Mouse (Mus musculus) MEL (cell line): Measurements from ENCODE around the gene Srgap1. TPM values are rescaled to one million over a fixed set of nuclear protein-coding genes. Genes with fewer than 3 reads are reported as not detected.

Experiments used
- DNase-seq: peaks from one replicate; pipeline ENCODE4 v3.0.0; 2011; ENCODE audit warnings: low read depth, low spot score
- H3K27ac ChIP-seq: 2 replicates; pipeline ENCODE4 v1.5.1; 2012; ENCODE audit warnings: low read depth, mild to moderate bottlenecking, control low read depth, low read length, moderate library complexity; ENCODE audit not compliant: control insufficient read depth
- H3K27me3 ChIP-seq, 2 experiments: fragments of 150-350 bp in 1 of 2; sonication (generic) in 1 of 2; 2 replicates each; pipeline ENCODE4 v1.6.1; 2012; ENCODE audit warnings: low read length in 2 of 2, mild to moderate bottlenecking in 2 of 2, improper control_type of control experiment in 1 of 2, moderate library complexity in 1 of 2; ENCODE audit not compliant: insufficient read depth in 2 of 2, control insufficient read depth in 1 of 2
- H3K36me3 ChIP-seq, 2 experiments: 2 replicates each; pipeline ENCODE4 v1.6.1; 2012 to 2014; ENCODE audit warnings: low read length in 2 of 2, improper control_type of control experiment in 1 of 2, inconsistent platforms in 1 of 2, mild to moderate bottlenecking in 1 of 2; ENCODE audit not compliant: insufficient read depth in 2 of 2, control insufficient read depth in 1 of 2
- H3K4me1 ChIP-seq, 2 experiments: fragments of 150-350 bp in 1 of 2; sonication (generic) in 1 of 2; 2 replicates each; pipeline ENCODE4 v1.6.1; 2012; ENCODE audit warnings: low read length in 2 of 2, improper control_type of control experiment in 1 of 2, mild to moderate bottlenecking in 1 of 2; ENCODE audit not compliant: insufficient read depth in 2 of 2, control insufficient read depth in 1 of 2
- H3K4me3 ChIP-seq, 2 experiments: fragments of 150-350 bp in 1 of 2; sonication (generic) in 1 of 2; 2 replicates each; pipeline ENCODE4 v1.5.1; 2012; ENCODE audit warnings: low read depth in 2 of 2, low read length in 2 of 2, mild to moderate bottlenecking in 2 of 2, moderate library complexity in 2 of 2, control low read depth in 1 of 2, improper control_type of control experiment in 1 of 2; ENCODE audit not compliant: control insufficient read depth in 1 of 2, insufficient read depth in 1 of 2
- H3K79me2 ChIP-seq: 2 replicates; pipeline ENCODE4 v1.6.1; 2012; ENCODE audit warnings: mild to moderate bottlenecking, low read length, moderate library complexity; ENCODE audit not compliant: control insufficient read depth, poor library complexity, insufficient read depth
- H3K9ac ChIP-seq: 2 replicates; pipeline ENCODE4 v1.6.1; 2012; ENCODE audit warnings: low read depth, mild to moderate bottlenecking, control low read depth, low read length, moderate library complexity; ENCODE audit not compliant: control insufficient read depth, poor library complexity, severe bottlenecking
- H3K9me3 ChIP-seq: fragments of 150-350 bp; sonication (generic); replicated peaks from 2 replicates; pipeline ENCODE4 v1.6.1; 2012; ENCODE audit warnings: mild to moderate bottlenecking, low read length, improper control_type of control experiment, moderate library complexity; ENCODE audit not compliant: insufficient read depth
- CHD1 ChIP-seq: IDR thresholded peaks from 2 replicates; pipeline ENCODE4 v1.6.1; 2012; ENCODE audit warnings: low read depth, mild to moderate bottlenecking, inconsistent platforms, low read length, improper control_type of control experiment
- E2F4 ChIP-seq: IDR thresholded peaks from 2 replicates; pipeline ENCODE4 v1.6.1; 2011; ENCODE audit warnings: low read depth, low read length, improper control_type of control experiment, borderline replicate concordance
- ELF1 ChIP-seq: IDR thresholded peaks from 2 replicates; pipeline ENCODE4 v1.6.1; 2014; ENCODE audit warnings: low read depth, mild to moderate bottlenecking, inconsistent platforms, low read length, improper control_type of control experiment, moderate library complexity
- ETS1 ChIP-seq: IDR thresholded peaks from 2 replicates; pipeline ENCODE4 v1.6.1; 2012; ENCODE audit warnings: low read depth, mild to moderate bottlenecking, inconsistent platforms, low read length, improper control_type of control experiment, moderate library complexity
- GATA1 ChIP-seq: IDR thresholded peaks from 2 replicates; pipeline ENCODE4 v1.6.1; 2011; ENCODE audit warnings: low read depth, low read length, improper control_type of control experiment
- JUND ChIP-seq: IDR thresholded peaks from 2 replicates; pipeline ENCODE4 v1.6.1; 2011; ENCODE audit warnings: low read depth, mild to moderate bottlenecking, improper control_type of control experiment, low read length
- MAFK ChIP-seq: IDR thresholded peaks from 2 replicates; pipeline ENCODE4 v1.6.1; 2011; ENCODE audit warnings: low read depth, mild to moderate bottlenecking, low read length, improper control_type of control experiment, borderline replicate concordance
- MAZ ChIP-seq: IDR thresholded peaks from 2 replicates; pipeline ENCODE4 v1.6.1; 2012; ENCODE audit warnings: low read depth, mild to moderate bottlenecking, inconsistent platforms, low read length, improper control_type of control experiment
- MXI1 ChIP-seq: IDR thresholded peaks from 2 replicates; pipeline ENCODE4 v1.6.1; 2011; ENCODE audit warnings: mild to moderate bottlenecking, low read depth, low read length, improper control_type of control experiment
- MYB ChIP-seq: IDR thresholded peaks from 2 replicates; pipeline ENCODE4 v1.6.1; 2011; ENCODE audit warnings: mild to moderate bottlenecking, low read depth, low read length, improper control_type of control experiment
- MYC ChIP-seq: IDR thresholded peaks from 2 replicates; pipeline ENCODE4 v1.6.1; 2011; ENCODE audit warnings: low read depth, mild to moderate bottlenecking, low read length, improper control_type of control experiment, moderate library complexity
- NELFE ChIP-seq: IDR thresholded peaks from 2 replicates; pipeline ENCODE4 v1.6.1; 2011; ENCODE audit warnings: low read depth, low read length, improper control_type of control experiment
- POLR2AphosphoS2 ChIP-seq: IDR thresholded peaks from 2 replicates; pipeline ENCODE4 v1.6.1; 2011; ENCODE audit warnings: low read length, improper control_type of control experiment
- RAD21 ChIP-seq: IDR thresholded peaks from 2 replicates; pipeline ENCODE4 v1.6.1; 2011; ENCODE audit warnings: mild to moderate bottlenecking, low read depth, low read length, improper control_type of control experiment
- RCOR1 ChIP-seq: IDR thresholded peaks from 2 replicates; pipeline ENCODE4 v1.6.1; 2012; ENCODE audit warnings: low read depth, mild to moderate bottlenecking, inconsistent platforms, low read length, improper control_type of control experiment
- SIN3A ChIP-seq: IDR thresholded peaks from 2 replicates; pipeline ENCODE4 v1.6.1; 2012; ENCODE audit warnings: low read length, improper control_type of control experiment, inconsistent platforms
- SMC3 ChIP-seq: IDR thresholded peaks from 2 replicates; pipeline ENCODE4 v1.6.1; 2011; ENCODE audit warnings: low read depth, low read length, improper control_type of control experiment
- TAL1 ChIP-seq: IDR thresholded peaks from 2 replicates; pipeline ENCODE4 v1.6.1; 2012; ENCODE audit warnings: mild to moderate bottlenecking, inconsistent platforms, low read length, moderate library complexity, mixed read lengths
- TBP ChIP-seq: IDR thresholded peaks from 2 replicates; pipeline ENCODE4 v1.8.0; 2011; ENCODE audit warnings: low read depth, low read length, improper control_type of control experiment
- TCF12 ChIP-seq: IDR thresholded peaks from 2 replicates; pipeline ENCODE4 v1.6.1; 2014; ENCODE audit warnings: low read depth, mild to moderate bottlenecking, inconsistent platforms, low read length, improper control_type of control experiment, moderate library complexity
- USF1 ChIP-seq: IDR thresholded peaks from 2 replicates; pipeline ENCODE4 v1.6.1; 2014; ENCODE audit warnings: low read depth, mild to moderate bottlenecking, inconsistent platforms, low read length, improper control_type of control experiment, moderate library complexity
- USF2 ChIP-seq, 2 experiments: IDR thresholded peaks; 2 replicates each; pipeline ENCODE4 v1.6.1; 2011 to 2012; ENCODE audit warnings: improper control_type of control experiment in 2 of 2, low read length in 2 of 2, borderline replicate concordance in 1 of 2, inconsistent platforms in 1 of 2, low read depth in 1 of 2, mild to moderate bottlenecking in 1 of 2; ENCODE audit not compliant: insufficient read depth in 1 of 2
- ZC3H11A ChIP-seq: IDR thresholded peaks from 2 replicates; pipeline ENCODE4 v1.6.1; 2012; ENCODE audit warnings: low read depth, mild to moderate bottlenecking, inconsistent platforms, low read length, improper control_type of control experiment
- ZKSCAN1 ChIP-seq: IDR thresholded peaks from 2 replicates; pipeline ENCODE4 v1.6.1; 2012; ENCODE audit warnings: low read depth, mild to moderate bottlenecking, inconsistent platforms, low read length, improper control_type of control experiment, moderate library complexity
- polyA plus RNA-seq, 2 experiments: library from polyadenylated mRNA; stranded (reverse) in 1 of 2; unstranded in 1 of 2; fragments of >175 nt in 1 of 2; fragments of >200 nt in 1 of 2; gene quantifications; 2 replicates each; pipeline versions ENCODE4 v1.2.1 to v1.2.4; 2012; ENCODE audit warnings: low replicate concordance in 2 of 2, low read depth in 1 of 2; ENCODE audit not compliant: insufficient read length in 2 of 2, insufficient read depth in 1 of 2, missing spikeins in 1 of 2
- total RNA-seq: library from RNA; depleted of rRNA; stranded (reverse); fragments of 300-350 nt; gene quantifications from 2 replicates; pipeline ENCODE4 v1.2.3, GENCODE M21; 2012

Gene Srgap1
- total and polyA plus RNA-seq, 3 experiments, result not detected

DNA sequence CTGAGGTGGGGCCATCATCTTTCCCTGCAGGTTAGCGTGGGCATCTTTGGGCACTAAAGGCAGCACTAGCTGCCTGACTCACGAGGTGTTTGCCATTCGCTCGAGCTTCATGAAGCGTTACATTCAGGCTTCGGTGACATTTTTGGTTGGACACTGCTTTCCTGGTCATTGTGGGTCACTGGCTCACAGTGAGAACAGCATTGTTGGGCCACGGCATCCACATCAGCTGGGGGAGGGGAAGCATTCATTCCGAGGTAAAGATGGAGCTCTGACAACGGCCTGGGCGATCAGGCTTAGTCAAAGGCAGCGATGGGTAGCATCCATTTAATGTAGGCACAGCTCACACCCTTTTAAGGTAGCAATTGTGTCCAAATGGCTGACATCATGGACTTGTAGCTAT lies 240.3 kb downstream of the Srgap1 start:
- Histone ChIP-seq H3K27me3 (peaks cover 0 to 2% of the 10 kb centered on the region in 2 experiments; a peak in 1 of 4 replicates), H3K9me3 (no peaks in the 10 kb centered on the region), H3K9ac (no peak overlapping the region)
- TF ChIP-seq ELF1, result no peak
- TF ChIP-seq SMC3, result no peak
- no peak for TF ChIP-seq POLR2AphosphoS2
- no peak for TF ChIP-seq SIN3A
- no peak for TF ChIP-seq MAFK
- TF ChIP-seq MYB, result no peak
- no peak for TF ChIP-seq USF2 (IDR thresholded peaks at IDR 0.05; ENCODE audit: borderline replicate concordance in 1 of 2, insufficient read depth in 1 of 2, low read depth in 1 of 2, low read length in 2 of 2)
- no peak for TF ChIP-seq MYC
- no peak for TF ChIP-seq CHD1
- no peak for TF ChIP-seq ZC3H11A
- no peak for TF ChIP-seq ZKSCAN1
- no peak for TF ChIP-seq NELFE
- TF ChIP-seq, all 39 proteins: peak for 0
- no peak for DNase-seq
- Histone ChIP-seq H3K36me3 (no peaks in the 10 kb centered on the region), H3K4me3 (no peak overlapping the region), H3K79me2 (no peaks in the 10 kb centered on the region), H3K27ac (no peak overlapping the region), H3K4me1 (no peaks in the 10 kb centered on the region)

DNA sequence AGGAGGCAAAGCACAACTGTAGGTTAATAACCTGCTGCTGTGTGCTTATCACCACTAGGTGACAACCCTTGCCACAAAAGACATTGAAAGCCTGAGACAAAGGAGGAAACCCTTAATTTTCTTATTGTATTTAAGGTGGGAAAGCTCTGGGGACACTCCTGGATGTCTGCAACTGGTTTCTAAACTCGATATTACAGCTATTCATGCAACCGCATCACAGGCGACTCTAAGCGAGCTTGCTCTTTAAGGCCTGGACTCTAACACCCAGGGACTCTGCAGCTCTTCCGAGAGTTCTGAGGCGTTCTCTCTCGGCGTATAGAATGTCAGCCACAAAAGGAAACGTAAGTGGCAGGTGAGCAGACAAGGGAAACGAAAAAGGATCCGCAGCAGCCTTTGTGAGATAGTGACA lies 241.2 kb downstream of the Srgap1 start:
- no peak overlapping the region for H3K9ac ChIP-seq

DNA sequence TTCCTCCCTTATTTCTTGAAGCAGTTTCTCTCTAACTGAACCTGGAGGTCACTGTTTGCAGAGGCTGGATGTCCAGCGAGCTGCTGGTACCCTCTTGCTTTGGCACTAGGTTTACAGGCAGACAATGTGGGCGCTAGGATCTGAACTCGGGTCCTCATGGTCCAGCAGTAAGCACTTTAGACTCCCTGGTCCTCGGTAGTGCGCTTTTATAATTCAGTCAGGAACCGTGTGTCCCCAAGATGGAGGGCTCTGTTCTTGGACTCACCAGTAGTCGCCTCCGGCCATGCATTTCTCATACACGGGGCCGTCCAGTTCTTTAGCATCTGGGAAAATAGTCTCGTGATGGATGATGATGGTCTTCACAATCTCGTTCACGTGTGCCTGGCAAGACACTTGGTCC lies 242.6 kb downstream of the Srgap1 start:
- DNase-seq, result no peak
- H3K79me2 ChIP-seq, result no peaks in the 10 kb centered on the region

More for the DNA sequence above, 241.2 kb downstream of the Srgap1 start:
- H3K27ac ChIP-seq, result no peak overlapping the region
- H3K79me2 ChIP-seq, result no peaks in the 10 kb centered on the region
- H3K4me3 ChIP-seq, result no peak overlapping the region
- no peaks in the 10 kb centered on the region for H3K36me3 ChIP-seq
- no peaks in the 10 kb centered on the region for H3K9me3 ChIP-seq
- no peak for TF ChIP-seq ZC3H11A
- no peak for TF ChIP-seq GATA1
- TF ChIP-seq TBP, result no peak
- TF ChIP-seq MAFK, result no peak
- TF ChIP-seq RCOR1, result no peak
- no peak for TF ChIP-seq CHD1
- TF ChIP-seq TAL1, result no peak
- no peak for TF ChIP-seq E2F4
- no peak for TF ChIP-seq MXI1
- H3K4me1 ChIP-seq, result no peaks in the 10 kb centered on the region
- H3K27me3 ChIP-seq, result peaks cover 0 to 2% of the 10 kb centered on the region in 2 experiments; a peak in 1 of 4 replicates
- DNase-seq, result no peak

More for the DNA sequence above, 242.6 kb downstream of the Srgap1 start:
- Histone ChIP-seq H3K27ac (no peak overlapping the region), H3K9me3 (no peaks in the 10 kb centered on the region), H3K9ac (no peak overlapping the region), H3K4me1 (no peaks in the 10 kb centered on the region), H3K27me3 (peaks cover under 1 to 2% of the 10 kb centered on the region in 2 experiments; a peak in 1 of 4 replicates), H3K36me3 (no peaks in the 10 kb centered on the region), H3K4me3 (no peak overlapping the region)
- no peak for TF ChIP-seq MAZ
- TF ChIP-seq RAD21, result no peak
- TF ChIP-seq SIN3A, result no peak
- TF ChIP-seq JUND, result no peak
- no peak for TF ChIP-seq TCF12
- TF ChIP-seq TBP, result no peak
- TF ChIP-seq ETS1, result no peak
- no peak for TF ChIP-seq CHD1
- TF ChIP-seq USF2 (IDR thresholded peaks at IDR 0.05; ENCODE audit: borderline replicate concordance in 1 of 2, insufficient read depth in 1 of 2, low read depth in 1 of 2, low read length in 2 of 2), result no peak
- TF ChIP-seq TAL1, result no peak
- TF ChIP-seq USF1, result no peak
- TF ChIP-seq MYC, result no peak
- TF ChIP-seq MYB, result no peak
- no peak for TF ChIP-seq ELF1
